Mouse (Mus musculus) ES-Bruce4 (cell line): ENCODE measurements around the gene Man1a2. TPM values are rescaled to one million over a fixed set of nuclear protein-coding genes. Genes with fewer than 3 reads are reported as not detected.

Source experiments
- H3K27ac ChIP-seq: 2 replicates; pipeline ENCODE4 v1.5.1; 2012; ENCODE audit warnings: low read length, inconsistent platforms; ENCODE audit not compliant: insufficient read depth
- H3K27me3 ChIP-seq: 2 replicates; pipeline ENCODE4 v1.6.1; 2012; ENCODE audit warnings: mild to moderate bottlenecking, low read length, inconsistent platforms; ENCODE audit not compliant: control insufficient read depth, poor library complexity, insufficient read depth, severe bottlenecking
- H3K36me3 ChIP-seq: 2 replicates; pipeline ENCODE4 v1.6.1; 2012; ENCODE audit warnings: inconsistent platforms, mild to moderate bottlenecking, low read length, moderate library complexity; ENCODE audit not compliant: control insufficient read depth, poor library complexity, insufficient read depth, severe bottlenecking
- H3K4me1 ChIP-seq: one replicate; pipeline ENCODE4 v1.8.1; 2011; ENCODE audit warnings: low read length; ENCODE audit not compliant: control insufficient read depth, insufficient read depth
- H3K4me3 ChIP-seq: 2 replicates; pipeline ENCODE4 v1.5.1; 2011; ENCODE audit warnings: low read depth, mild to moderate bottlenecking, low read length
- H3K9ac ChIP-seq: 2 replicates; pipeline ENCODE4 v1.6.1; 2012; ENCODE audit warnings: low read depth, mild to moderate bottlenecking, inconsistent platforms; ENCODE audit not compliant: poor library complexity, severe bottlenecking
- H3K9me3 ChIP-seq: replicated peaks from 2 replicates; pipeline ENCODE4 v1.6.1; 2012; ENCODE audit warnings: mild to moderate bottlenecking, low read length, inconsistent platforms; ENCODE audit not compliant: control insufficient read depth, poor library complexity, insufficient read depth, severe bottlenecking
- CTCF ChIP-seq: IDR thresholded peaks from one replicate; pipeline ENCODE4 v1.8.1; 2011; ENCODE audit warnings: low read depth, low read length
- EP300 ChIP-seq: IDR thresholded peaks from 2 replicates; pipeline ENCODE4 v1.6.1; 2011; ENCODE audit warnings: low read depth, low read length; ENCODE audit not compliant: insufficient read depth
- POLR2A ChIP-seq: IDR thresholded peaks from one replicate; pipeline ENCODE4 v1.8.1; 2011; ENCODE audit warnings: low read length; ENCODE audit not compliant: insufficient read depth
- polyA plus RNA-seq: library from polyadenylated mRNA; stranded (reverse); fragments of >200 nt; gene quantifications from 2 replicates; pipeline ENCODE4 v1.2.4, GENCODE M21; 2011; ENCODE audit warnings: low read depth; ENCODE audit not compliant: missing spikeins, insufficient read depth, insufficient read length

The Man1a2 gene
- polyA plus RNA-seq, 1 experiment = 61.3 TPM

GRCm38 (mm10) chr3:100711486-100711885 is 26.2 kb upstream of the Man1a2 start:
- no peaks in the 10 kb centered on the region for H3K27me3 ChIP-seq
- no peaks in the 10 kb centered on the region for H3K4me1 ChIP-seq

GRCm38 (mm10) chr3:100707117-100707516 is 21.8 kb upstream of the Man1a2 start:
- Histone ChIP-seq H3K36me3 (no peaks in the 10 kb centered on the region), H3K4me3 (no peak overlapping the region), H3K4me1 (no peaks in the 10 kb centered on the region), H3K9ac (no peak overlapping the region), H3K27ac (no peak overlapping the region), H3K9me3 (no peaks in the 10 kb centered on the region; the same call in 1 of the 2 replicates), H3K27me3 (no peaks in the 10 kb centered on the region)
- no peak for TF ChIP-seq CTCF
- TF ChIP-seq POLR2A = no peak
- TF ChIP-seq EP300 = no peak

More at GRCm38 (mm10) chr3:100711486-100711885, 26.2 kb upstream of the Man1a2 start:
- H3K9me3 ChIP-seq = no peaks in the 10 kb centered on the region; the same call in 1 of the 2 replicates
- no peak overlapping the region for H3K27ac ChIP-seq
- no peak overlapping the region for H3K9ac ChIP-seq
- TF ChIP-seq POLR2A = no peak
- TF ChIP-seq EP300 = no peak
- no peak for TF ChIP-seq CTCF
- no peak overlapping the region for H3K4me3 ChIP-seq
- no peaks in the 10 kb centered on the region for H3K36me3 ChIP-seq

GRCm38 (mm10) chr3:100705128-100705667 is 19.9 kb upstream of the Man1a2 start:
- TF ChIP-seq POLR2A (no peak), CTCF (no peak), EP300 (no peak)
- Histone ChIP-seq H3K4me3 (no peak overlapping the region), H3K36me3 (no peaks in the 10 kb centered on the region), H3K27ac (no peak overlapping the region), H3K27me3 (no peaks in the 10 kb centered on the region), H3K9me3 (no peaks in the 10 kb centered on the region; the same call in 1 of the 2 replicates), H3K9ac (no peak overlapping the region), H3K4me1 (no peaks in the 10 kb centered on the region)

- H3K27me3 ChIP-seq = no peaks in the 10 kb centered on the region
- H3K4me1 ChIP-seq = no peaks in the 10 kb centered on the region
- H3K9ac ChIP-seq = no peak overlapping the region
- no peak overlapping the region for H3K27ac ChIP-seq
- 0 out of 2 replicates have a peak, but pooled peaks have one; percentile 12 for TF ChIP-seq EP300
- no peak for TF ChIP-seq POLR2A
- TF ChIP-seq CTCF = no peak
- H3K9me3 ChIP-seq = no peaks in the 10 kb centered on the region; the same call in 1 of the 2 replicates
- no peak overlapping the region for H3K4me3 ChIP-seq
- no peaks in the 10 kb centered on the region for H3K36me3 ChIP-seq
Observed at GRCm38 (mm10) chr3:100703847-100704644, 18.7 kb upstream of the Man1a2 start.

- Histone ChIP-seq H3K4me1 (no peaks in the 10 kb centered on the region), H3K27ac (no peak overlapping the region), H3K36me3 (no peaks in the 10 kb centered on the region), H3K9me3 (no peaks in the 10 kb centered on the region; the same call in 1 of the 2 replicates), H3K9ac (no peak overlapping the region), H3K4me3 (no peak overlapping the region), H3K27me3 (no peaks in the 10 kb centered on the region)
- no peak for TF ChIP-seq EP300
- no peak for TF ChIP-seq POLR2A
- TF ChIP-seq CTCF = no peak
Observed at GRCm38 (mm10) chr3:100702875-100703846, 17.9 kb upstream of the Man1a2 start.
